Mouse (Mus musculus) heart, adult 2 months (tissue): ENCODE results near the gene Stpg4. TPM values are rescaled to one million over a fixed set of nuclear protein-coding genes. Genes with fewer than 3 reads are reported as not detected.
A peak's percentile ranks its signal among the peaks of the same experiment; 100 is the strongest.

Source experiments
- DNase-seq, 2 experiments: peaks; one replicate each; pipeline ENCODE4 v3.0.0; 2021
- H3K27ac ChIP-seq: fragments of 200-600 bp; 2 replicates; pipeline ENCODE4 v1.8.1; 2022
- H3K27me3 ChIP-seq: fragments of 200-500 bp; 2 replicates; pipeline ENCODE4 v1.6.1; 2012; ENCODE audit warnings: mild to moderate bottlenecking, low read length, inconsistent platforms, mixed read lengths; ENCODE audit not compliant: control insufficient read depth, insufficient read depth
- H3K36me3 ChIP-seq: fragments of 200-500 bp; 2 replicates; pipeline ENCODE4 v1.6.1; 2012; ENCODE audit warnings: low read length, inconsistent platforms; ENCODE audit not compliant: control insufficient read depth, insufficient read depth
- H3K4me1 ChIP-seq: fragments of 200-500 bp; 2 replicates; pipeline ENCODE4 v1.6.1; 2011; ENCODE audit warnings: low read length; ENCODE audit not compliant: control insufficient read depth, insufficient read depth
- H3K4me3 ChIP-seq: fragments of 200-600 bp; 2 replicates; pipeline ENCODE4 v1.8.1; 2022
- H3K79me2 ChIP-seq: fragments of 200-500 bp; replicated peaks from 2 replicates; pipeline ENCODE4 v1.6.1; 2012; ENCODE audit warnings: mild to moderate bottlenecking, inconsistent platforms, low read length, moderate library complexity, mixed read lengths; ENCODE audit not compliant: control insufficient read depth, insufficient read depth
- H3K9ac ChIP-seq: fragments of 200-500 bp; 2 replicates; pipeline ENCODE4 v1.6.1; 2012; ENCODE audit warnings: low read depth, mild to moderate bottlenecking, control low read depth, inconsistent platforms, low read length, mixed read lengths
- CTCF ChIP-seq: fragments of 200-600 bp; IDR thresholded peaks from 2 replicates; pipeline ENCODE4 v1.8.1; 2022; ENCODE audit warnings: antibody characterized with exemption, mild to moderate bottlenecking, moderate library complexity
- EP300 ChIP-seq: fragments of 200-500 bp; IDR thresholded peaks from 2 replicates; pipeline ENCODE4 v1.6.1; 2011; ENCODE audit warnings: low read depth, low read length, control low read depth; ENCODE audit not compliant: insufficient read depth
- POLR2A ChIP-seq: fragments of 200-500 bp; IDR thresholded peaks from 2 replicates; pipeline ENCODE4 v1.6.1; 2011; ENCODE audit warnings: mild to moderate bottlenecking, low read depth, low read length, control low read depth; ENCODE audit not compliant: insufficient read depth
- WGBS: fragments of 180-500 bp; shearing (Covaris S2); methylation state at CpG from one replicate; pipeline ENCODE4 v1.1.7; 2018; 5-methylcytosine and 5-hydroxymethylcytosine counted together
- intact Hi-C: fragments of 180-260 bp; cut with DNase I; formaldehyde crosslinking; loops from one replicate; pipeline ENCODE4 v1.15.1; 2025
- polyA plus RNA-seq: library from polyadenylated mRNA; depleted of rRNA; stranded (reverse); fragments of >200 nt; gene quantifications from 2 replicates; pipeline ENCODE4 v1.2.3, GENCODE M21; 2012
- total RNA-seq, 2 experiments: library from RNA; stranded (reverse); gene quantifications; 2 replicates each; pipeline ENCODE4 v1.2.3; 2021

The Stpg4 gene
- total and polyA plus RNA-seq, 3 experiments = 0.27 TPM; not detected in 2

DNA sequence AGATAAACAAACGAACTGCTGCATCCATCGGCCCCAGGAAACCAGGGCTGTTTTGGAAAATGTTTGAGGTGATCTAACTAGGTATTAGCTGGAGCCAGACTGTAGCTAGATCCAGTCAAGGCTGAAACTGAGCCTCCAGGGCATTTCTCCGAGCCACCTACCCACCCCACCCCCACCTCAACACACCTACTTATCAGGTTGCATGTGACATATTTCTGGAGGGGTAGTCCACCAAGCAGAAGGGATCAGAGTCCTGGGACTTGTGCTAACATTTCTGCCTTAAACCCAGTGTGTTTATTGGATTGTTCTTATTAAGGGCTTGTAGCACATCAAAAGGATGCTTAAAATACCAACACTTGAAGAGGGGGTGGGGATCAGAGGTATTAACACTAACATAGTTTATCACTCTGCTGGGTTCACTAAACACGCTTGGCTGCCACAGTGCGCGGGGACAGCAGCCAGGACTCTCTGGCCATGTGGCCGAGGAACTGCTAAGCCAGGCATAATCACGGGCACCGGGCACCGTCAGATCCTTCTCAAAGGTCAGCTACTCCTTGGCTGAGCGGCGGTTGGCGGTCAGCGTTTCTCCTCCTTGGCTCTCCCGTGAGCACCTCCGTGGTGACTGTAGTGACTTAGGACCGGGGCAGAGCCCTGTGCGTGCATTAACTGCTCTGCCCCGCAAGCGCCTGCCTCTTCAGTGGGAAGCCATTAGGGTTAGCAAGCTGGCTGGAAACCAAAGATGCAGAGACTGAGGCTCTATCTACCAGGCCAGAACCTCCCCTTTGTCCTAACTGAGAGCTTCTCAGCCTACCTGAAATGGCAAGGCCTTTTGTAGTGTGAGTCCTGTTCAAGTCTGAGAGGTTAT is 76.1 kb downstream of the Stpg4 start:
- DNase-seq = peak; percentile 65 to 84
- intact Hi-C loops = no loop called here
- TF ChIP-seq EP300 (peak; percentile 72), CTCF (no peak)
- Histone ChIP-seq H3K9ac (no peak overlapping the region), H3K4me3 (no peak overlapping the region), H3K27ac (peak overlapping the region; percentile 84), H3K4me1 (peaks cover 14% of the 10 kb centered on the region), H3K27me3 (no peaks in the 10 kb centered on the region), H3K79me2 (no peaks in the 10 kb centered on the region), H3K36me3 (no peaks in the 10 kb centered on the region)
- WGBS = 49% methylated on average over 20 of the region's 20 CpGs

DNA sequence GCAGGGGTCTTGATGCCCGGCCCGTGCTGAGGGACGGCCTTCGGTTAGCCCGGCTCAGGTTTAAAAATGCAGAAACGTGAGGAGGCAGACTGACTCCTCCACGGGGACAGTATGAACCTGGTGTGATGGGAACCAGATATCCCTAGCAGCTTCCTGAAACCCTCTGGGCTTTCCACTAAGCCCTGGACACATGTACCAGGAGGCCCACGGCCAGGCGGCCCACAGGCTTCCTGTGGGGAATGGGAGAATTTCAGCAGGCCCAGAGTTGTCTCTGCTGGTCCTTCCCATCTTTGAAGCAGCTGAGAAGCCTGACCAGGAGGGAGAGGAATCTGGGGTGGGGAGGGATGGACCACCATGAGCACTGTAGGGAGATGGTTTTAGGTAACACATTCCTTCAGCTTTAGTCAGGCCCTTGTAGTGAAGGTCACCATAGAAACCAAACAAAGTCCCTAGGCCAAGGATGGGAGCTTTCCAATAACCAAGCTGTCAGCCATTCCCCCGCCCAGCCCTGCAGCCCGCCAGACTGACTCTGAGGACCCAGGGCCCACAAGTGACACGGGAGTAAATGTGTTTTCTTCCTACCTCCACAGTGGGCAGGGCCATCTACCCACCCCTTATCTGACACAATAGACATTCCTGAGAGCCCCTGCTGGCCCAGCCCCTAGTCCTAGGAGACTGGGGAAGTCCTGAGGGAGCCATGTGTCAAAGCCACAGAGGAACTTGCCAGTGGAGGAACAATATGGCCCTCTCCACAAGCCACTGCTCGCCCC is 76.9 kb downstream of the Stpg4 start:
- no peak overlapping the region for H3K4me3 ChIP-seq
- H3K9ac ChIP-seq = 0 out of 2 replicates have a peak overlapping the region, but pooled peaks have one; percentile 23
- DNase-seq = peak; percentile 66 to 75
- H3K4me1 ChIP-seq = peaks cover 14% of the 10 kb centered on the region
- no peaks in the 10 kb centered on the region for H3K79me2 ChIP-seq
- intact Hi-C loops = no loop called here
- no peaks in the 10 kb centered on the region for H3K27me3 ChIP-seq
- H3K27ac ChIP-seq = peak overlapping the region; percentile 84
- no peaks in the 10 kb centered on the region for H3K36me3 ChIP-seq
- 49% methylated on average over 13 of the region's 13 CpGs for WGBS
- TF ChIP-seq CTCF (no peak), POLR2A (no peak), EP300 (no peak)

DNA sequence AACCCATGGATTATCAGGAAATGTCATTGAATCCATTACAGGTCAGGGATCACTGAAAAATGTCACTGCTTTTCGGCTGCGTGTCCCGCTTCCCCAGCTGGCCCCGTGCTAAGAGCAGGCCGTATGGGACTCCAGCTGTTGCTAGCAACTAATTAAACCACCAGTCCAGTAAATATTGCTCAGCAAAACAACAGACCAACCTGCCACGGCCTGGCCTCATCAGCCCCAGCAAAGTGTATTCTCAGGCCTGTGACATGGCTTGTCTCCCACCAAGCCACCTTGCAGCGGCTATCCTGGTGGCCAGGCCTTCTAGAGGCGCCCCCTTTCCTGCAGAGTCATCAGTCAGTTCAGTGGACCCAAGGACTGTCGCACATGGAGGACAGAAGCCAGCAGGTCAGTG is 78.0 kb downstream of the Stpg4 start:
- no peak overlapping the region for H3K27ac ChIP-seq
- H3K4me1 ChIP-seq = peaks cover 14% of the 10 kb centered on the region
- no peak for DNase-seq
- H3K4me3 ChIP-seq = no peak overlapping the region
- H3K9ac ChIP-seq = no peak overlapping the region
- no peaks in the 10 kb centered on the region for H3K79me2 ChIP-seq
- H3K36me3 ChIP-seq = no peaks in the 10 kb centered on the region
- intact Hi-C loops = no loop called here
- H3K27me3 ChIP-seq = no peaks in the 10 kb centered on the region
- 91% methylated on average over 9 of the region's 9 CpGs for WGBS
- TF ChIP-seq CTCF (no peak), POLR2A (no peak), EP300 (no peak)

DNA sequence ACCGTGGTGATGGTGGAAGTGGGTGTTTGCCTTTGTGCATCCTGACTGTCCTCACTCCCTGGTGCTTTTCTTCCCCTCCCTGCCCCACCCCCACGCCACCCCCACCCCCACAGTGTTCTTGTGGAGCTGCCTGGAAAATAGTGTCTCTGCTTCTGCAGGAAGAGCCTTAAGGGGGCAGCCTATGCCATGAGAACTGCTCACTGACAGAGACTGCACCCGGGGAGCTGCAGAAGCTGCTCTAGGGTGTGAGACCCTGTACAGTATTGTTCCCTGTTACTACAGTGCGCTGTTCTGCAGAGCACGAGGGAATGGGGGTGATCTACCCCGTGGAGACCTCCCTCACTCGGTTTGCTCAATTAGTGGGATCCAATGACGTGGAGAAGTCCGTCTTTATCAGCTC is 78.5 kb downstream of the Stpg4 start:
- 60% methylated on average over 9 of the region's 9 CpGs for WGBS
- DNase-seq = no peak
- Histone ChIP-seq H3K79me2 (no peaks in the 10 kb centered on the region), H3K4me3 (no peak overlapping the region), H3K4me1 (peaks cover 14% of the 10 kb centered on the region), H3K27me3 (no peaks in the 10 kb centered on the region), H3K36me3 (no peaks in the 10 kb centered on the region), H3K27ac (no peak overlapping the region), H3K9ac (no peak overlapping the region)
- intact Hi-C loops = no loop called here
- TF ChIP-seq CTCF (peak; percentile 30), EP300 (no peak), POLR2A (no peak)

DNA sequence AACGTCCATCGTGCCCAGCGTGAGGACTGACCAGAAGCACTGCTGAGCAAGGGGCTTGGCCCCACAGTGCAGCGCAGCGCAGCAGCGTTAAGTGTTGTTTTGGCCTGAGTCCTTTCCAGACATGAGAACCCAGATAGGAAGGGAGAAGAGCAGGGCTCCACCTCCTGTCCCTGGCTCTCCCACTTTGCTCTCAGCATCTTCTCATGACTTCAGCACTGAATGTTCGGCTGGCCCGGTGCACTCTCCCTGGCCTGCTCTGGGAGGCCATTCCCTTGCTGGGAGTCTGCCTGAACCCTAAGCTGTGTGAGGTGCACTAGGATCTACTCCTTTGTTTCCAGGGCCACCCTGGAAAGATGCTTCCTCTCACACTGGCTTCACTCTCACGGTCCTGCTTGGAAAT is 79.2 kb downstream of the Stpg4 start:
- Histone ChIP-seq H3K27ac (no peak overlapping the region), H3K36me3 (no peaks in the 10 kb centered on the region), H3K4me1 (peaks cover 14% of the 10 kb centered on the region), H3K9ac (no peak overlapping the region), H3K4me3 (no peak overlapping the region), H3K27me3 (no peaks in the 10 kb centered on the region), H3K79me2 (no peaks in the 10 kb centered on the region)
- TF ChIP-seq POLR2A = no peak
- no peak for TF ChIP-seq EP300
- no peak for TF ChIP-seq CTCF
- intact Hi-C loops = no loop called here
- no peak for DNase-seq
- 51% methylated on average over 9 of the region's 9 CpGs for WGBS

DNA sequence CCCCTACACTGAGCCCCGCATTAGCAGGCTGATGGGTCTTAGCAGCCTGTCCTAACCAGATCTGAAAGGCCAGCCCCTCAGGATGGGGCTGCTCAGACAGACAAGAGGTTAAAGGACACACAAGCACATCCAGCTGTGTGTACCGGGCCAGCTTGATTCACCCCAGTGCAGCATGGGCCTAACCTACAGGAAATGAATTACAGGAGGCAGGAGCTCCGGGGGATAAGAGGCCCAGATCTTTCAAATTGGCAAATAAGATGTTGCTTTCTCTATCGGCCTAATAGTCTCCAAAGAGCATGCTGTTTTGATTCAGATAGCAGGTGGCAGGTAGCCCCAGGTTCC is 82.3 kb downstream of the Stpg4 start:
- no peak overlapping the region for H3K4me3 ChIP-seq
- no peaks in the 10 kb centered on the region for H3K79me2 ChIP-seq
- TF ChIP-seq POLR2A = no peak
- TF ChIP-seq EP300 = no peak
- TF ChIP-seq CTCF = no peak
- no peak overlapping the region for H3K9ac ChIP-seq
- no peaks in the 10 kb centered on the region for H3K36me3 ChIP-seq
- intact Hi-C loops = no loop called here
- H3K4me1 ChIP-seq = peaks cover 2% of the 10 kb centered on the region; the same call in 1 of the 2 replicates
- no peak for DNase-seq
- 66% methylated on average over 4 of the region's 4 CpGs for WGBS
- no peak overlapping the region for H3K27ac ChIP-seq
- no peaks in the 10 kb centered on the region for H3K27me3 ChIP-seq
